Mouse (Mus musculus): ENCODE measurements around the gene Popdc2. TPM values are rescaled to one million over a fixed set of nuclear protein-coding genes. Genes with fewer than 3 reads are reported as not detected.

The Popdc2 gene
- polyA plus RNA-seq, 1 experiment from 2014 or later, result 423 TPM

DNA sequence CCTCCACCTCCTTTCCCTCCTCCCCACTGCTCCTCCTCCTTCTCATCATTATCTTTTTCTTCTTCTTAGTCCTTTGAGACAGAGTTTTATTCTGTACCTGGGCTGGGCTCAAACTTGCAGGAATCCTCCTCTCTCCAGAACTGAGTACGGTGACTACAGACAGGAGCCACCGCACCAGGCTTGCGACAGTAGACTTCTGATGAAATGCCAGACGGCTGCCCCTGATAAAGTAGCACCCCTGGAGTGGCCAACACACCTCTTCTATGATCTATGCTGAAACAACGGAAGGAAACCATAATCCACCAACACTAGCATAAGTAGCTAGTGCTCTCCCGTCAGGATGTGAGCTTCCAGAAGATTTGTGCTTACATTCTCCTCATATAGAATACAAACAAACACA, 25.4 kb downstream of the Popdc2 start:
- no peaks in the 10 kb centered on the region for H3K27me3 ChIP-seq (ENCODE audit: control insufficient read depth, insufficient read depth, low read length)
- H3K4me1 ChIP-seq (ENCODE audit: control insufficient read depth, insufficient read depth, low read length), result peaks cover under 1% of the 10 kb centered on the region; the same call in 1 of the 2 replicates
- H3K36me3 ChIP-seq (ENCODE audit: control insufficient read depth, insufficient read depth), result no peaks in the 10 kb centered on the region
- 80% methylated on average over 6 of the region's 6 CpGs for WGBS
- H3K4me3 ChIP-seq (ENCODE audit: low read length), result no peak overlapping the region
- no peak overlapping the region for H3K4me2 ChIP-seq (ENCODE audit: low read depth, low read length)
- no peaks in the 10 kb centered on the region for H3K9me3 ChIP-seq (replicated peaks; ENCODE audit: control insufficient read depth, low read length)
- no peak overlapping the region for H3K27ac ChIP-seq (ENCODE audit: low read length)
- ATAC-seq (replicated peaks; ENCODE audit: extremely low read depth, insufficient read depth, low FRiP score), result no peak
- no peak overlapping the region for H3K9ac ChIP-seq (ENCODE audit: low read length)

DNA sequence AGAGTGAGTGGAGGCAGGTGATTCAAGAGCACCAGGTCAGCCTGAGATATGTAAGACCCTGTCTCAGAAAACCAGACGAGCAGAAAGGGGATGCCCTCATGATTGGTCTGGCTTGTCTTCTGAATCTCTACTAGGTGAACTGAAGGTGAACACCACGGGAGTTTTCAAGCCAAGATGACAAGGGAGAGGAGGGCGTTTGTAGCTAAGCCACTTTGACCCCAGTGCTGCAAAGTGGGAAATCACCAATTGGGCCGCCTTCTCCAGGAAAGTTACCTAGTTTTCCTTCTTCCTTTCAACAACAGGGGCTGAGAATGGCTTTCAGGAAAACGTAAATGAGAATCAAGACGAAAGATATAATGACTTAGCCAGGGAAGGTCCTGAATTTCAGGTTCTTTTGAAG, 26.7 kb downstream of the Popdc2 start:
- Histone ChIP-seq H3K27me3 (ENCODE audit: control insufficient read depth, insufficient read depth, low read length) (no peaks in the 10 kb centered on the region), H3K4me3 (ENCODE audit: low read length) (no peak overlapping the region), H3K36me3 (ENCODE audit: control insufficient read depth, insufficient read depth) (no peaks in the 10 kb centered on the region), H3K9ac (ENCODE audit: low read length) (no peak overlapping the region), H3K9me3 (replicated peaks; ENCODE audit: control insufficient read depth, low read length) (no peaks in the 10 kb centered on the region), H3K27ac (ENCODE audit: low read length) (no peak overlapping the region), H3K4me1 (ENCODE audit: control insufficient read depth, insufficient read depth, low read length) (peaks cover 3% of the 10 kb centered on the region; the same call in 1 of the 2 replicates), H3K4me2 (ENCODE audit: low read depth, low read length) (no peak overlapping the region)
- ATAC-seq (replicated peaks; ENCODE audit: extremely low read depth, insufficient read depth, low FRiP score), result no peak
- 60% methylated on average over 6 of the region's 6 CpGs for WGBS

DNA sequence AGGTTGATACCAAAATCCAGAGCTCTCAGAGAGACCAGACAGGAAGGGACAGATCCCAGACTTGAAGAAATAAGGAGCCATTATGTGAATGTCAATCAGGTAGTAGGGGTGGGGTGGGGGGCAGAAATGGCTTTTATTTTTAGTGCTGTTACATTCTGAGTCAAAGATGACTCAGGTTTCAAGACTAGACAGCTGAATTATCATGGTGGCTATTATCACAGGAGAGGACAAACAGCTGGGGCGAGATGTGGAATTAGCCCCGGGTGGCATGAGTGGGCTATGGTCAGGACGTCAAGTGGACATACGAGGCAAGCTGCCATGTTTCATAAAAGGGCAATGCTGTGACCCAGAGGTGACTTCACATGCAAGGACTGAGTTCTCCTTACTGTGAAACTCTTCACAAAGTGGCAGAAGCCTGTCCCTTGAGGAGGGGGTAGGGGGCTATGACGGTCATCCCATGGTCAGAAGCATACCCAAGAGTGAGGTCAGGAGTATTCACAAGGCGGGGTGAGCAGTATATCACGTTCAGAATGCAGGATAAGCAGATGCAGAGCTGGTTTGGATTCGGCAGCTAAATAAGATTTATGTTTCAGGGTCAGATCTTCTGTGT, 27.4 kb downstream of the Popdc2 start:
- Histone ChIP-seq H3K4me3 (ENCODE audit: low read length) (no peak overlapping the region), H3K27ac (ENCODE audit: low read length) (no peak overlapping the region), H3K9ac (ENCODE audit: low read length) (no peak overlapping the region), H3K9me3 (replicated peaks; ENCODE audit: control insufficient read depth, low read length) (no peaks in the 10 kb centered on the region), H3K36me3 (ENCODE audit: control insufficient read depth, insufficient read depth) (no peaks in the 10 kb centered on the region), H3K4me1 (ENCODE audit: control insufficient read depth, insufficient read depth, low read length) (peaks cover 3% of the 10 kb centered on the region; the same call in 1 of the 2 replicates), H3K4me2 (ENCODE audit: low read depth, low read length) (no peak overlapping the region), H3K27me3 (ENCODE audit: control insufficient read depth, insufficient read depth, low read length) (no peaks in the 10 kb centered on the region)
- ATAC-seq (replicated peaks; ENCODE audit: extremely low read depth, insufficient read depth, low FRiP score), result no peak
- WGBS, result 70% methylated on average over 8 of the region's 8 CpGs

DNA sequence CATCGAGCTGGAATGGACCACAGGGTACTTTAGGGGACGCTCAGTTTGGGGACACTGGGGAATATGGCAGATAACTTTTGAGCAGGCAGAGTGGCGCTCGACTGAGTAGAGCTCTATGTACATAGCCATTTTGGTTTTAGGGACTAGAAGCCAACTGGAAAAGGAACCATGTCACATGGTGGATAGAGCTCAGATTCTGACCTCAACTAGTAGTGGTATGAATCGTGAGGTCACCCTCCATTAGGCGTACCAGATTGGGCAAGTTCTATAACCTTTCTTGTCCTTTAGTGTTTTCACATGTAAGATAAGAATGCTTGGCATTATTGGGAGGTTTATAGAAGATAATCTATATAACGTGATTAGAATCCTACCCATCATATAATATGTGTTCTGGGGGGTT, 28.3 kb downstream of the Popdc2 start:
- no peak overlapping the region for H3K4me3 ChIP-seq (ENCODE audit: low read length)
- H3K27me3 ChIP-seq (ENCODE audit: control insufficient read depth, insufficient read depth, low read length), result no peaks in the 10 kb centered on the region
- no peak overlapping the region for H3K9ac ChIP-seq (ENCODE audit: low read length)
- H3K27ac ChIP-seq (ENCODE audit: low read length), result no peak overlapping the region
- no peak for ATAC-seq (replicated peaks; ENCODE audit: extremely low read depth, insufficient read depth, low FRiP score)
- H3K36me3 ChIP-seq (ENCODE audit: control insufficient read depth, insufficient read depth), result no peaks in the 10 kb centered on the region
- no peaks in the 10 kb centered on the region for H3K9me3 ChIP-seq (replicated peaks; ENCODE audit: control insufficient read depth, low read length)
- H3K4me2 ChIP-seq (ENCODE audit: low read depth, low read length), result no peak overlapping the region
- peaks cover 3% of the 10 kb centered on the region; the same call in 1 of the 2 replicates for H3K4me1 ChIP-seq (ENCODE audit: control insufficient read depth, insufficient read depth, low read length)
- WGBS, result 88% methylated on average over 7 of the region's 7 CpGs

DNA sequence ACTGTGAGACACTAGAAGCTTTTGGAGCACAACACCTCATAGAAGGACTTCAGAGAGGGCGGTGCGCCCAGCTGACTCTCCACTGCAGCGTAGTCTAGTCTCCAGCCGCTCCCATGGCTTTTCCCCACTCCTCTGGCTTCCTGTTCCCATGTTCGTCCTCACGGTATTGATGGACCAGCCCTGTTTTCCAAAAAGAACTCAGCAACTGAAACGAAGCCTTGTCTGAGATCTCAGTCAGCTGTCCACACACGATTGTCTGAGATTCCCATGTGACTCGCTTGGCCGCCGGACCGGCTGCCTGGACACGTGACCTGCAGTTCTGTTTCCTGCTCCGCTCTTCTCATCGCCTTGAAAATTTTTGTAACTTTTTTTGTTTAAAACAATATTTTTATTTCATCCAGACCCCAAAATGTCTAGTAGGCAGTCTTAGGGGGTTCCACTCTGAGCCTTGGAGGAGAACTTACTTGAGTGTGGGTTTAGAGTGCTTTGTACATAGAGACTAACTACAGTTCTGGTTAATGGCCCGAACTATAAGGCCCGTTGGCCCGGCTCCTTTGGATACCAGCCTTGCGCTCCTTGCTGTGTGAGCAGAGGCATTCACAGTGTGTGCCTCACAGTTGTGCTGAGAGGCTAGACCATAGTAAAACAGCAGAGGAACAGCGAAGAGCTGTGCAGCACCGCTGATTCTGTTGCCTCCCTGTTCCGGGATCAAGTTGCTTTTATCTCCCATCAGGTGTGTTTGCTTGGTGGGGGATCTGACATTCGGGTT, 30.3 kb downstream of the Popdc2 start:
- no peak overlapping the region; the same call in 1 of the 2 replicates for H3K9ac ChIP-seq (ENCODE audit: low read length)

DNA sequence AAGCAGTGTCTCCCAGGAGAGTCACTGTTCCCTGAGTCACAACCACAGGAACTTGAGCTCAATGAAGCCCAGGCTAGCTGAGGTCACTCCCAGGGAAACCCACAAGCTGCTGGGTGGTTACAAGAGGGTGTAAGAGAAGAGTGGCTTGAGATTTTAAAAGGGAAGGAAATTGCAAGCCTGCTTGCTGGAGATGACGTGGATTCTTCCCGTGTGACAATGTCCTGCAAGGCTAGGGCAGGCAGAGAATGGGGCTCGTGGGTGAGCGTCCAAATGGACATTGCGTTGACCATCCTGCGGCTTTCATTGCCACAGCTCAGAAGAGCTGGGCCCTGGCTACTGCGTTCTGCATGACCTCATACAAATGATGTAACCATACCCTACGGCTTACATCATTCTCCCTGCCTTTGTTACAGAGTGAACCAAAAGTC, 32.2 kb downstream of the Popdc2 start:
- Histone ChIP-seq H3K4me3 (ENCODE audit: low read length) (no peak overlapping the region), H3K9ac (ENCODE audit: low read length) (no peak overlapping the region), H3K4me2 (ENCODE audit: low read depth, low read length) (no peak overlapping the region), H3K27me3 (ENCODE audit: control insufficient read depth, insufficient read depth, low read length) (no peaks in the 10 kb centered on the region), H3K36me3 (ENCODE audit: control insufficient read depth, insufficient read depth) (no peaks in the 10 kb centered on the region), H3K27ac (ENCODE audit: low read length) (no peak overlapping the region), H3K4me1 (ENCODE audit: control insufficient read depth, insufficient read depth, low read length) (peaks cover 18% of the 10 kb centered on the region), H3K9me3 (replicated peaks; ENCODE audit: control insufficient read depth, low read length) (no peaks in the 10 kb centered on the region)
- 72% methylated on average over 8 of the region's 8 CpGs for WGBS
- ATAC-seq (replicated peaks; ENCODE audit: extremely low read depth, insufficient read depth, low FRiP score), result peak; percentile 42; the same call in 1 of the 2 replicates

More for the DNA sequence above, 30.3 kb downstream of the Popdc2 start:
- Histone ChIP-seq H3K36me3 (ENCODE audit: control insufficient read depth, insufficient read depth) (no peaks in the 10 kb centered on the region), H3K27ac (ENCODE audit: low read length) (peak overlapping the region; percentile 69), H3K4me1 (ENCODE audit: control insufficient read depth, insufficient read depth, low read length) (peaks cover 16% of the 10 kb centered on the region), H3K4me2 (ENCODE audit: low read depth, low read length) (peak overlapping the region; percentile 51), H3K27me3 (ENCODE audit: control insufficient read depth, insufficient read depth, low read length) (no peaks in the 10 kb centered on the region), H3K4me3 (ENCODE audit: low read length) (peak overlapping the region; percentile 15; the same call in 1 of the 2 replicates), H3K9me3 (replicated peaks; ENCODE audit: control insufficient read depth, low read length) (no peaks in the 10 kb centered on the region)
- 56% methylated on average over 23 of the region's 23 CpGs for WGBS
- peak; percentile 47; the same call in 1 of the 2 replicates for ATAC-seq (replicated peaks; ENCODE audit: extremely low read depth, insufficient read depth, low FRiP score)

DNA sequence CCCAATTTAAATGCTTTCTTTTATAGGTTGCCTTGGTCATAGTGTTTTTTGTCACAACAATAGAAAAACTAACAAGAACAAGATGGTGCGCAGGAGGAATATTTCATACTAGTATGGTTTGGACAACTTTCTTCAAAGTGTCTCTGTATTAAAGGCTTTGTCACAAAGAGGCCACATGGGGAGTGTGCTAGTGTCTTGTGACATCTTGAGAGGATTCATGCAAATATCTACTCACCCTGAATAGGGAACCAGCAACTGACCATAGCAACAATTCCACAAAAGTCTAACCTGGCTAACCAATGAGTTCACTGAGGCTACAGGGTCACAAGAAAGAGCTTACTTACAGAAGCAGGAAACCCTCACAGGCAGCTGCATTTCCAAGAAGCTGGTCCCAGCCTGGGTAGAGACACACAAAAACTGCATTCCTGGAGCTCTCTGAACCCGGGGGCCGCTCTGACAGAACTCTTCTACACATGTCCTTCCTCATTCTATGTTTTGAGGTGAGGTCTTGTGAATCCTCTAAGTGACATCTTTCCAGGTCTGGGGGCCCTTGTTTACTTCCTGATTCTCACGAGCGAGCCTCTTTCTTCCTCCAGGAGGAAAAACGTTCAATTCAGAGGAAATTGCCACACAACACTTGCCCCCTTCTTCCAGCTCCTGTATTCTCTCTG, 33.2 kb downstream of the Popdc2 start:
- no peak for ATAC-seq (replicated peaks; ENCODE audit: extremely low read depth, insufficient read depth, low FRiP score)
- Histone ChIP-seq H3K27ac (ENCODE audit: low read length) (no peak overlapping the region), H3K36me3 (ENCODE audit: control insufficient read depth, insufficient read depth) (no peaks in the 10 kb centered on the region), H3K9ac (ENCODE audit: low read length) (no peak overlapping the region), H3K4me2 (ENCODE audit: low read depth, low read length) (0 out of 2 replicates have a peak overlapping the region, but pooled peaks have one; percentile 3), H3K9me3 (replicated peaks; ENCODE audit: control insufficient read depth, low read length) (no peaks in the 10 kb centered on the region), H3K4me1 (ENCODE audit: control insufficient read depth, insufficient read depth, low read length) (peaks cover 28% of the 10 kb centered on the region), H3K27me3 (ENCODE audit: control insufficient read depth, insufficient read depth, low read length) (no peaks in the 10 kb centered on the region), H3K4me3 (ENCODE audit: low read length) (no peak overlapping the region)
- WGBS, result 65% methylated on average over 6 of the region's 6 CpGs

DNA sequence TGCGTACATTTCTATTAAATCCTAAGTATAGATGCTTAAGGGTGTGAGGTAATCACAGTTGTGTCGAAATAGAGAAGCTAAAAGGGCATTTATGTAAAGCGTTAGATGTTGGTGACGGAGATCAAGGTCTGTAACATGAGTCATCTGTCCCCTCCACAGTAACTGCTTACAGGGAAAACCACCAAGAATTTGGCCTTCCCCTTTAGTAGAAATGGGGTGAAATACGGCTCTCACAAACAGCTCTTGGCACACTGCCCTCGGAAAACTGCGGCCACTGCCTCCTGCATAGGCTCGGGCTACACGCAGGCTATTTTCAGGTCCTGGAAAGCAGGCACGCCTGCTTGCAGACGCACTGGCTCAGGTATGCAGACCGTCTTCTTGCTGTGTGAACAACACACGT, 34.1 kb downstream of the Popdc2 start:
- Histone ChIP-seq H3K9ac (ENCODE audit: low read length) (peak overlapping the region; percentile 53), H3K36me3 (ENCODE audit: control insufficient read depth, insufficient read depth) (no peaks in the 10 kb centered on the region), H3K4me1 (ENCODE audit: control insufficient read depth, insufficient read depth, low read length) (peaks cover 28% of the 10 kb centered on the region), H3K9me3 (replicated peaks; ENCODE audit: control insufficient read depth, low read length) (no peaks in the 10 kb centered on the region), H3K4me2 (ENCODE audit: low read depth, low read length) (peak overlapping the region; percentile 46), H3K27ac (ENCODE audit: low read length) (peak overlapping the region; percentile 12; the same call in 1 of the 2 replicates), H3K27me3 (ENCODE audit: control insufficient read depth, insufficient read depth, low read length) (no peaks in the 10 kb centered on the region), H3K4me3 (ENCODE audit: low read length) (no peak overlapping the region)
- WGBS, result 18% methylated on average over 13 of the region's 13 CpGs
- ATAC-seq (replicated peaks; ENCODE audit: extremely low read depth, insufficient read depth, low FRiP score), result no peak

DNA sequence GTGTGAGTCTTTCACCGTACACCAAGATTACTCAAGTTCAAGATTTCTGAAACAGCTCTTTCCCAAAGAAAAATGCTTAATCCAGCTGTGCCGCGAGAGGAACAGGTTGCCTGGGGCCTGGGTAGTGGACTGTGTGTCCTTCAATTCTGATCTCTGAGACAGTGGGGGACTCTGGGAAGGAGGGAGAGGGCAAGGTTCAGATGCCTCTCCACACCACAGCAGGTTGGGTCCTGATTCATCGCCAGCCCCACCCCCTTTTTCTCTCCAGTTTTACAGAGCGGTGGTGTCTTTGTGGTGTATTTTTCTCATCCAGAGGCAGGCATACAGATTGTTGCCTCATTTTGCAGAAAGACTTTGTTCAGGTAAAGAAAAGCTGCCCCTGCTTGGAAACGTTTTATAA, 36.3 kb downstream of the Popdc2 start:
- Histone ChIP-seq H3K27ac (ENCODE audit: low read length) (no peak overlapping the region), H3K9me3 (replicated peaks; ENCODE audit: control insufficient read depth, low read length) (no peaks in the 10 kb centered on the region; the same call in 1 of the 2 replicates), H3K9ac (ENCODE audit: low read length) (no peak overlapping the region), H3K4me2 (ENCODE audit: low read depth, low read length) (no peak overlapping the region), H3K4me1 (ENCODE audit: control insufficient read depth, insufficient read depth, low read length) (peaks cover 24% of the 10 kb centered on the region), H3K27me3 (ENCODE audit: control insufficient read depth, insufficient read depth, low read length) (no peaks in the 10 kb centered on the region), H3K4me3 (ENCODE audit: low read length) (no peak overlapping the region), H3K36me3 (ENCODE audit: control insufficient read depth, insufficient read depth) (no peaks in the 10 kb centered on the region)
- ATAC-seq (replicated peaks; ENCODE audit: extremely low read depth, insufficient read depth, low FRiP score), result no peak
- 92% methylated on average over 6 of the region's 6 CpGs for WGBS
